Mouse (Mus musculus) intestine, embryonic 15.5 days (tissue): ENCODE data around the gene Trim34b. TPM values are rescaled to one million over a fixed set of nuclear protein-coding genes. Genes with fewer than 3 reads are reported as not detected.
A peak's percentile ranks its signal among the peaks of the same experiment; 100 is the strongest.
"Not testable (repeated sequence)": the region's sequence is repeated elsewhere in the genome, so short reads cannot be mapped to it uniquely, and the experiment has no call there.

ENCODE experiments used
- ATAC-seq: fragments of 200-750 bp; cut with Nextera tagmentation; 2 replicates; pipeline ENCODE4 v1.8.0; 2017; ENCODE audit warnings: moderate TSS enrichment, moderate library complexity
- H3K27ac ChIP-seq: fragments of 300-500 bp; sonication (generic); 2 replicates; pipeline ENCODE4 v1.5.1; 2015; ENCODE audit warnings: mild to moderate bottlenecking, inconsistent platforms
- H3K27me3 ChIP-seq: fragments of 300-500 bp; sonication (generic); replicated peaks from 2 replicates; pipeline ENCODE4 v1.6.1; 2015; ENCODE audit warnings: inconsistent platforms
- H3K36me3 ChIP-seq: fragments of 300-500 bp; sonication (generic); 2 replicates; pipeline ENCODE4 v1.6.1; 2015; ENCODE audit warnings: inconsistent platforms
- H3K4me1 ChIP-seq: fragments of 300-500 bp; sonication (generic); replicated peaks from 2 replicates; pipeline ENCODE4 v1.6.1; 2015; ENCODE audit warnings: inconsistent platforms
- H3K4me2 ChIP-seq: fragments of 300-500 bp; sonication (generic); replicated peaks from 2 replicates; pipeline ENCODE4 v1.6.1; 2015; ENCODE audit warnings: mild to moderate bottlenecking, inconsistent platforms
- H3K4me3 ChIP-seq: fragments of 300-500 bp; sonication (generic); replicated peaks from 2 replicates; pipeline ENCODE4 v1.5.1; 2015; ENCODE audit warnings: inconsistent platforms
- H3K9ac ChIP-seq: fragments of 300-500 bp; sonication (generic); 2 replicates; pipeline ENCODE4 v1.6.1; 2015; ENCODE audit warnings: inconsistent platforms
- H3K9me3 ChIP-seq: fragments of 300-500 bp; sonication (generic); 2 replicates; pipeline ENCODE4 v1.6.1; 2016; ENCODE audit warnings: inconsistent platforms
- WGBS: fragments of 180-500 bp; shearing (Covaris S2); methylation state at CpG from one replicate; pipeline ENCODE4 v1.1.7; 2015; 5-methylcytosine and 5-hydroxymethylcytosine counted together
- polyA plus RNA-seq: library from polyadenylated mRNA; unstranded; fragments of >200 nt; fragmentation: Nextera tagmentation; extraction: Ambion mirVana; gene quantifications from 2 replicates; pipeline ENCODE4 v1.2.1, GENCODE M21; 2015

Gene Trim34b
- 0.16 TPM in 1 of 2 replicates, not detected in the other for polyA plus RNA-seq

- ATAC-seq, H3K4me1 ChIP-seq: not testable (repeated sequence)
- WGBS: 100% methylated on average over 2 of the region's 2 CpGs
Measured at GRCm38 (mm10) chr7:104329171-104329570, at the start of gene Trim34b. Gene Trim34b (plus strand): TSS chr7:104329471.

GRCm38 (mm10) chr7:104287576-104288443 lies 41.5 kb upstream of the Trim34b start, which contains the start of gene Trim5:
Gene Trim5 (minus strand): TSS chr7:104288094.
- H3K4me1 ChIP-seq, H3K27ac ChIP-seq, H3K36me3 ChIP-seq, H3K4me3 ChIP-seq, H3K9me3 ChIP-seq, H3K9ac ChIP-seq, H3K27me3 ChIP-seq: not testable (repeated sequence)
- 36% methylated on average over 14 of the region's 14 CpGs for WGBS
- ATAC-seq: peak; percentile 93
- 0 out of 2 replicates have a peak within 1 kb of the TSS, but pooled peaks have one; percentile 17 for H3K4me2 ChIP-seq

More at GRCm38 (mm10) chr7:104329171-104329570, at the start of gene Trim34b:
- not testable (repeated sequence) for H3K9ac ChIP-seq, H3K4me3 ChIP-seq, H3K4me2 ChIP-seq, H3K36me3 ChIP-seq, H3K27me3 ChIP-seq, H3K27ac ChIP-seq, H3K9me3 ChIP-seq

DNA sequence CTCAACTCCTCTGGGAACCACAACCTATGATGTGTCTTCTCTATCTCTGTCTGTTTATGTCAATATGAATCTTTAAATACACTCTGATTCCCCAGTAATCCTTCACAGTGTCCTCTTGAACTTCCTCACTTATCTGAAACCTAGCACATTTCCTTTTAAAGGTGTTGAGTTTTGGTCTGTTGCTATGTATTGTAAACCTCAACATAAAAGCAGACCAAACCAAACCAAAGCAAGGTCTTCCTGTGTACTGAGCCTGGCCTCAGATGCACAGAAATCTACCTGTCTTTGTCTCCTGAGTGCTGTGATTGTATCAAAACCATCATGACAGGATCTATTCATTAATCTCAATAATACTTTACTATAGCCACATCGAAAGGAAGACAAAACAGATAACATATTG lies 38.6 kb upstream of the Trim34b start:
- Histone ChIP-seq H3K4me1 (no peaks in the 10 kb centered on the region), H3K27ac (no peak overlapping the region), H3K27me3 (no peaks in the 10 kb centered on the region), H3K9me3 (no peaks in the 10 kb centered on the region), H3K4me2 (no peak overlapping the region), H3K4me3 (no peak overlapping the region), H3K36me3 (no peaks in the 10 kb centered on the region), H3K9ac (no peak overlapping the region)
- 87% methylated on average over 1 of the region's 1 CpGs for WGBS
- ATAC-seq: no peak

- 81% methylated on average over 5 of the region's 5 CpGs for WGBS
- Histone ChIP-seq H3K9ac (no peak overlapping the region), H3K4me2 (no peak overlapping the region), H3K4me3 (no peak overlapping the region), H3K36me3 (no peaks in the 10 kb centered on the region), H3K9me3 (no peaks in the 10 kb centered on the region), H3K4me1 (no peaks in the 10 kb centered on the region), H3K27ac (no peak overlapping the region), H3K27me3 (no peaks in the 10 kb centered on the region)
- ATAC-seq: no peak
Measured at GRCm38 (mm10) chr7:104291638-104292400, 37.5 kb upstream of the Trim34b start.

DNA sequence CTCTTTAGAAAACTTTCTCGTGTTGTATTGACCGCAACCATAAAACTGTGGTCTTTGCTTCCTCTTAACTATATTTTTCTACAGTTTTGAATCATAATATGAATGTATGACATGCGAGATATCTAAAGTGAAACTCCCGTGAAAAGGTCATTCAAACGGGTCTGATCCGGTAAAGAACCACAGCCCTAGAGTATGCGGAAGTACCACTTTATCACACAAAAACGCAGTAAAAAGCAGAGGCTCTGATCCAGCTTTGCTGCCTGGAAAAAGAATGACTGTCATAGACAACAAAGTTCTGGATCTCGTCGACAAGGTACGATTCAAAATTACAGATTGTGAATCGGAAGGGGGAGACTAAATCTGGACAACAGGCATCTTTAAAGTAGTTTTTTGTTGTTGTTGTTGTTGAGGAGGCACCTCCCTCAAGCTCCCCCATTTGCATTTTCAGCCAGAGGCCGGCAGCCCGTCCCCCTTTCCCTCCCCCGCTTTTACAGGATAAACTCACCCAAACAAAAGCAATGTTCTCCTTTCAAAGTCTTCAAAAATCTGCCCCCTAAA lies 14.4 kb upstream of the Trim34b start:
- H3K9ac ChIP-seq: 0 out of 2 replicates have a peak overlapping the region, but pooled peaks have one; percentile 13
- ATAC-seq: peak; percentile 85
- peak overlapping the region; percentile 39 for H3K4me3 ChIP-seq
- H3K27ac ChIP-seq: no peak overlapping the region
- H3K27me3 ChIP-seq: no peaks in the 10 kb centered on the region
- H3K36me3 ChIP-seq: no peaks in the 10 kb centered on the region
- H3K9me3 ChIP-seq: no peaks in the 10 kb centered on the region
- H3K4me2 ChIP-seq: peak overlapping the region; percentile 56
- no peaks in the 10 kb centered on the region for H3K4me1 ChIP-seq
- WGBS: 9% methylated on average over 15 of the region's 15 CpGs

GRCm38 (mm10) chr7:104315369-104316080 lies 13.7 kb upstream of the Trim34b start, which contains the start of gene Trim12a:
Gene Trim12a (minus strand): TSS chr7:104315466.
- Histone ChIP-seq H3K9ac (0 out of 2 replicates have a peak within 1 kb of the TSS, but pooled peaks have one; percentile 13), H3K4me3 (peak within 1 kb of the TSS; percentile 39), H3K4me2 (peak within 1 kb of the TSS; percentile 56)
- ATAC-seq: peak; percentile 97
- not testable (repeated sequence) for H3K4me1 ChIP-seq, H3K9me3 ChIP-seq, H3K27me3 ChIP-seq, H3K36me3 ChIP-seq, H3K27ac ChIP-seq
- 20% methylated on average over 4 of the region's 4 CpGs for WGBS

DNA sequence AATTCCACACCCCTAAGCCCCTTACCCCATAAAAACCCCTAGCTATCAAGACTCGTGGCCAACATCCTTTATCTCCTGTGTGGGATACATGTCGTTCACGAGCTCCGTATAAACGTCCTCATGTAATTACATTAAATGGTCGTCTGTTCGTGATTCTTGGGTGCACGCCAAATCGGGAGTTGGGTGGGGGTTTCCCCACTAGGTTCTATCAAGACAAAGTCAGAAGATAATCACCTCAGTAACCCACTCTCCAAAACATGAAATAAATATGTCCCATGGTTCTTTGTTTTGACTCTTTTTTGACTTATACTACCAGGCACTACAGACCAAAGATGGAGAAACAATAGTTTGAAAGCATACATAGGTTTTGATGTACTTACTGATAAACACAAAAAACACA lies 7.2 kb upstream of the Trim34b start:
- no peaks in the 10 kb centered on the region for H3K4me1 ChIP-seq
- H3K9me3 ChIP-seq: no peaks in the 10 kb centered on the region
- WGBS: 60% methylated on average over 9 of the region's 9 CpGs
- no peak overlapping the region for H3K27ac ChIP-seq
- no peaks in the 10 kb centered on the region for H3K36me3 ChIP-seq
- H3K4me3 ChIP-seq: no peak overlapping the region
- ATAC-seq: no peak
- H3K9ac ChIP-seq: no peak overlapping the region
- no peaks in the 10 kb centered on the region for H3K27me3 ChIP-seq
- no peak overlapping the region for H3K4me2 ChIP-seq

DNA sequence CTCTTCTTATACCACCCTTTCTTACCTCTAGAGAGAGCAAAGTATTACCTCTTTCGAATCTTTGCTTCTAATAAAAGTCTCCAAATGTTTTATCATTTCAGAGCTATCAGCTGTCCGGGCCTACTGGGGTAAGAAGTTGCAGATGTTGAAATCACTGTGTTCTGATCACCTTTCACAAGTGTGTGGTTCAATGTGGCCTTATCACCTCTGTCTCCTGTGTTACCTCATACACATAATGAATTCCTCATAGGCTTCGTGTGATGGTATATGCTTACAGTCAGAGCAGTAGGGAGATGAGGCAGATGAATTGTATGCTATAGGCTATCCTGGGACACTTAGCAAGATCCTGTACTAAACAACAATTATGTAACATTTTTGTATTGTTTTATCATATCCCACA lies 6.3 kb downstream of the Trim34b start:
- H3K4me1 ChIP-seq, H3K36me3 ChIP-seq, H3K4me3 ChIP-seq, H3K9ac ChIP-seq, H3K27me3 ChIP-seq, H3K27ac ChIP-seq, H3K9me3 ChIP-seq, H3K4me2 ChIP-seq, ATAC-seq: not testable (repeated sequence)
- 79% methylated on average over 3 of the region's 3 CpGs for WGBS

DNA sequence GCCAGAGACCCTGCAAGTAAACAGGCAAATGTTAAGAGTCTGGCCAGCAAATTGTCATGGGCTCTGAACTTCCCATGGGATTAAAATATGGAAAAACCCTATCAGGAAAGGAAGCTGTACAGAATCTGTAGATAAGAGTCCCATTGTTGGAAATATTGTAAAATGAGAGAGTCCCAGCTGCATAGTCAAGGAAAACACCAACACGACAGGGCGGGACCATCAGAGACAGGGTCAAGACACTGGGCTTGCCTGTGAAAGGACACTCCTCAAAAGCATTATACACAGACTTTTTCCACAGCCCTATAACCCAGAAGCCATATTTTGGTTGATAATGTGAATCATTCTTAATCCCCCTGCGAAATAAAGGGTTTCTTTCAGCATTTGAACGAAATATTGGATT lies 11.5 kb downstream of the Trim34b start:
- not testable (repeated sequence) for H3K9me3 ChIP-seq, H3K4me2 ChIP-seq, H3K27me3 ChIP-seq, ATAC-seq, H3K27ac ChIP-seq, H3K4me1 ChIP-seq, H3K36me3 ChIP-seq, H3K4me3 ChIP-seq, H3K9ac ChIP-seq
- WGBS: 80% methylated on average over 4 of the region's 4 CpGs

DNA sequence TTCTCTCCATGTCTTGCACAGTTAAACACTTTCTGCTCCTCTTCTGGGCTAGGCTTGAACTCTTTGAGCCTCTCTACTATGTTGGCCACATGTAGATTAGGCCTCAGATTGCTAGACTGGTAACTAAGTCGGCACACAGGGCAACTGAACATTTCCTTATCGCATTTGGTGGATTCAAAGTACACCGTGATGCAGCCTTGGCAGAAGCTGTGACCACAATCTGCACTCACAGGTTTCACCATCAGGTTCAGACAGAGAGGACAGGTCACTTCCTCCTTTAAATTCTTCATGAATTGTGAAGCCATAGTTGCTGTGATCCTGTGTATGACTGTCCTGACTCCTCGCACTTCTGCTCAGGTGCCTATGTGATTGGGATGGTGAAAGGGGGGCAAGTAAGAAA lies 18.8 kb downstream of the Trim34b start:
- H3K27me3 ChIP-seq, H3K4me1 ChIP-seq, H3K9me3 ChIP-seq, H3K9ac ChIP-seq, H3K36me3 ChIP-seq, H3K4me3 ChIP-seq, H3K4me2 ChIP-seq, ATAC-seq, H3K27ac ChIP-seq: not testable (repeated sequence)
- 88% methylated on average over 4 of the region's 4 CpGs for WGBS

DNA sequence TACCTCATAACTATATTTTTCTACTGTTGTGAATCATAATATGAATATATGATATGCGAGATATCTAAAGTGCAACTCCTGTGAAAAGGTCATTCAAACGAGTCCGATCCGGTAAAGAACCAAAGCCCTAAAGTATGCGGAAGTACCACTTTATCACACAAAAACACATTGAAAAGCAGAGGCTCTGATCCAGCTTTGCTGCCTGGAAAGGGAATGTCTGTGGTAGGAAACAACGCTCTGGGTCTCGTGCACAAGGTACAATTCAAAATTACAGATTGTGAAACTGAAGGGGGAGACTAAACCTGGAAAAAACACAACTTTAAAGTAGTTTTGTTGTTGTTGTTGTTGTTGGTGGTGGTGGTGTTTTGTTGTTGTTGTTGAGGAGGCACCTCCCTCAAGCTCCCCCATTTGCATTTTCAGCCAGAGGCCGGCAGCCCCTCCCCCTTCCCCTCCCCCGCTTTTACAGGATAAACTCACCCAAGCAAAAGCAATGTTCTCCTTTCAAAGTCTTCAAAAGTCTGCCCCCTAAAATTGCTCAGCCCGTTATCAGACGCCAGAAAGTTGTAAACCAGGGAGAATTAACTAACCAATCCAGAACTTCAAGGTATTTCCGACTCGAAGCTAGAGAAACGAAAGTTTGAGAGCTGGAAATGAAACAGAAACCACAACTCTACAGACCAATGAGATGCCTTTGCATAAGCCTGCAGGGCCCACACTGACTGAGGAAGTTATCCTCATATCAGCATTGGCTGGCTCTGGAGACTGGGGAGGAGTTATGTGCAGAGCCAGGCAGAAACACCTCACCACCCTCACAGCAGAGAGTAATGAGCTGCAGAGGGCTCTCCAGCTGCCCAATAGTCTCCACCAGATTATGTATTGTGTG lies 23.7 kb downstream of the Trim34b start, which contains the start of gene Trim12c:
Gene Trim12c (minus strand): TSS at position 646 of the 883 bp plus-strand sequence.
- no peaks in the 10 kb centered on the region for H3K9me3 ChIP-seq
- WGBS: 3% methylated on average over 14 of the region's 14 CpGs
- H3K27me3 ChIP-seq: no peaks in the 10 kb centered on the region
- no peak within 1 kb of the TSS for H3K27ac ChIP-seq
- H3K9ac ChIP-seq: no peak within 1 kb of the TSS
- H3K4me2 ChIP-seq: peak within 1 kb of the TSS; percentile 52
- peak; percentile 100 for ATAC-seq
- no peaks in the 10 kb centered on the region for H3K36me3 ChIP-seq
- H3K4me1 ChIP-seq: no peaks in the 10 kb centered on the region
- peak within 1 kb of the TSS; percentile 42 for H3K4me3 ChIP-seq
